Mouse (Mus musculus): ENCODE data around the gene Emc7. TPM values are rescaled to one million over a fixed set of nuclear protein-coding genes. Genes with fewer than 3 reads are reported as not detected.

The Emc7 gene
- polyA plus RNA-seq, 2 experiments, result 11.7 to 18.3 TPM

DNA sequence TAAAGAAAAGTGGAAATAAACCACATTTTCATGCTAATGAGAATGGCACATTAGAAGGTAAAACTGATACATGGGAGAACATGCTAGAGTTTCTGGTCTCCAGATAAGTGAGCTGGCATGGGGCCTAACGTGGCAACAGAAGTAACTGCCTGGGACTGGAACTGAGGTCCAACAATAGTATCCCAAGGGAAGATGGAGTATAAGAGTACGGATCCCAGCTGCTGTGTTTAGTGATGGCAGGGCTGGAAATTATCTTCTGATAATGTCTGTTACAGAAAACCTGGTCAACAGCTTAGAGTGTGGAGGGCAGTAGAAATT, 28.5 kb downstream of the Emc7 start:
- no peak overlapping the region for H3K27ac ChIP-seq (replicated peaks; ENCODE audit: low read depth, low read length)
- no peaks in the 10 kb centered on the region for H3K27me3 ChIP-seq (ENCODE audit: control insufficient read depth, insufficient read depth, low read length)
- ATAC-seq (ENCODE audit: low FRiP score, low read depth) (no peak), DNase-seq (ENCODE audit: low spot score) (no peak)
- no peak overlapping the region for H3K9ac ChIP-seq (ENCODE audit: low read depth, low read length, severe bottlenecking)
- no peak overlapping the region for H3K4me3 ChIP-seq (replicated peaks; ENCODE audit: low read length)
- TF ChIP-seq POLR2A (IDR thresholded peaks at IDR 0.05; ENCODE audit: borderline replicate concordance, extremely low read depth, insufficient read depth, insufficient read length), result no peak
- no peaks in the 10 kb centered on the region for H3K4me1 ChIP-seq (ENCODE audit: control insufficient read depth, insufficient read depth, low read length)
- 65% methylated on average over 2 of the region's 2 CpGs for WGBS
- no peaks in the 10 kb centered on the region for H3K36me3 ChIP-seq (ENCODE audit: control insufficient read depth, insufficient read depth, low read length)
- no peak overlapping the region for H3K4me2 ChIP-seq (replicated peaks; ENCODE audit: low read depth, low read length, severe bottlenecking)
- no peaks in the 10 kb centered on the region for H3K9me3 ChIP-seq (ENCODE audit: control insufficient read depth, low read length)

DNA sequence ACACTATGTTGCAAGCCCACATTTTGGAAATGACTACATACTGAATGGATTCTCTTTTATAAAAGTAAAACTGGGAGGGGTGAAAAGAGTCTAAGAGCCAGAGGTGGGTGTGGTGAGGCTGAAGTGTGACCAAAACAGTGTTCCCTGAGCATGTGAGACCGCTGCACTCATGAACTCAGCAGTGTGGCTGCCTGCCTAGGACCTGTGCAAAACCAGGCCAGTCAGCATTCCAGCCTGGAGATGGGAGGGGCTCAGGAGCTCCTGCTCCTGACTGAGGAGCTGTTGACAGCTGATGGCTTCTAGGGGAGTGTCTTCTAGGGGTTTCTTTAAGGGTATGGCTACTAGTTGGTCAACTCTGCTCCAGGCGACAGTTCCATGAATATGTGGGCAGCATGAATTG, 30.1 kb downstream of the Emc7 start:
- Histone ChIP-seq H3K9me3 (ENCODE audit: control insufficient read depth, low read length) (no peaks in the 10 kb centered on the region), H3K4me1 (ENCODE audit: control insufficient read depth, insufficient read depth, low read length) (no peaks in the 10 kb centered on the region), H3K36me3 (ENCODE audit: control insufficient read depth, insufficient read depth, low read length) (no peaks in the 10 kb centered on the region), H3K9ac (ENCODE audit: low read depth, low read length, severe bottlenecking) (no peak overlapping the region), H3K27ac (replicated peaks; ENCODE audit: low read depth, low read length) (no peak overlapping the region), H3K4me3 (replicated peaks; ENCODE audit: low read length) (no peak overlapping the region), H3K4me2 (replicated peaks; ENCODE audit: low read depth, low read length, severe bottlenecking) (no peak overlapping the region), H3K27me3 (ENCODE audit: control insufficient read depth, insufficient read depth, low read length) (no peaks in the 10 kb centered on the region)
- ATAC-seq (ENCODE audit: low FRiP score, low read depth), result no peak
- DNase-seq (ENCODE audit: low spot score), result no peak
- WGBS, result 69% methylated on average over 2 of the region's 2 CpGs
- no peak for TF ChIP-seq POLR2A (IDR thresholded peaks at IDR 0.05; ENCODE audit: borderline replicate concordance, extremely low read depth, insufficient read depth, insufficient read length)

DNA sequence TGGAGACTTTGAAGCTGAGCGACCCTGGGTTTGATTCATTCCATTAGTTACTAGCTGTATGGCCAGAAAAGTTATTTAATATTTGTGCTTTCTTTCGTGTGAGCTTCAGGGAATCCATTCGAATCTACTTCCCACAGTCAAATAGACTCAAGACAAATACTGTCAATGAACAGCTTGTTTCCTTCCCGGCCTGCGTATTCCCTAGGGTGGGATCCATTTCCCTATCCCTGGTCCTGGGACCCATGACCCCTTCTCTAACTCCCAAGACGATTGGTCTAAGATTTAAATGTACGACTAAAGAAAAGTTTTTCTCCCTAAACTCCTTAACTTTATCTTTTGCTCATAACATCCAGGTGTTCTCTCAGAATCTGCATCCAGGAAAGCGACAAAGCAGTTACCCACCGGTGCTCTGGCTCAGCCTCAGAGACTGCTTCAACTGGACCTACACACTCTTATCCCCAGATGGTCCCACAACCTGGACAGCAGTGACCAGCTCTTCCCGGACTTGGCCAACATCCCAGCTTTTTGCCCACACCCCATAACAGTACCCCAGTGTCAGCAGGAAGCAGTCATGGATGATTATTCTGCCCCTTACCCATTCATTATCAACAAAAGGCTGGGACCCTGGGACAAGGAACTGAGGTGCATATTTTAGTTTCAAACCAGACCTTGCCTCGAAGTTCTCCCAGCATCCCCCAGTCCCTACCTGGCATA, 35.8 kb downstream of the Emc7 start:
- 82% methylated on average over 11 of the region's 11 CpGs for WGBS
- DNase-seq (ENCODE audit: low spot score) (no peak), ATAC-seq (ENCODE audit: low FRiP score, low read depth) (no peak)
- no peak overlapping the region for H3K4me2 ChIP-seq (replicated peaks; ENCODE audit: low read depth, low read length, severe bottlenecking)
- no peak overlapping the region for H3K4me3 ChIP-seq (replicated peaks; ENCODE audit: low read length)
- peaks cover 10% of the 10 kb centered on the region; the same call in 1 of the 2 replicates for H3K4me1 ChIP-seq (ENCODE audit: control insufficient read depth, insufficient read depth, low read length)
- H3K36me3 ChIP-seq (ENCODE audit: control insufficient read depth, insufficient read depth, low read length), result no peaks in the 10 kb centered on the region
- no peaks in the 10 kb centered on the region for H3K27me3 ChIP-seq (ENCODE audit: control insufficient read depth, insufficient read depth, low read length)
- no peak overlapping the region for H3K27ac ChIP-seq (replicated peaks; ENCODE audit: low read depth, low read length)
- TF ChIP-seq POLR2A (IDR thresholded peaks at IDR 0.05; ENCODE audit: borderline replicate concordance, extremely low read depth, insufficient read depth, insufficient read length), result no peak
- no peaks in the 10 kb centered on the region for H3K9me3 ChIP-seq (ENCODE audit: control insufficient read depth, low read length)
- H3K9ac ChIP-seq (ENCODE audit: low read depth, low read length, severe bottlenecking), result no peak overlapping the region

DNA sequence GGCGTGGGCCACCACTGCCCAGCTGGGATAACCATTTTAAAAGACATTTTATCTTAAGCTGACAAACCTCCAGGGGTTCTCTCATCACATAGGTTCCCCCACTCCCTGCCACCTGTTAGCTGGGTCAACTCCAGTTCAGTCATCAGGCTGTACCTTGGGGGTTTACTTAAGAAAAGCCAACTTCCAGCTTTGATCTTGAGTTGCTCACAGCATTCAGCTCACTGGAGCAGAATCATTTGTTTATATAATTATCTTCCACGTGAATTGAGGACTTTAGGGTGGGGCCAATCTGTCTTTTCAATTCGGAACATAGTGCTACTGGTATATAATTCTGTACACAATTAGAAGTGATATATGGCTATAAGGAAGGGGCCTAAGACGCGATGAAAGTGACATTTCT, 36.8 kb downstream of the Emc7 start:
- no peaks in the 10 kb centered on the region for H3K27me3 ChIP-seq (ENCODE audit: control insufficient read depth, insufficient read depth, low read length)
- no peak for ATAC-seq (ENCODE audit: low FRiP score, low read depth)
- H3K27ac ChIP-seq (replicated peaks; ENCODE audit: low read depth, low read length), result no peak overlapping the region
- no peak for TF ChIP-seq POLR2A (IDR thresholded peaks at IDR 0.05; ENCODE audit: borderline replicate concordance, extremely low read depth, insufficient read depth, insufficient read length)
- H3K9ac ChIP-seq (ENCODE audit: low read depth, low read length, severe bottlenecking), result no peak overlapping the region
- H3K4me1 ChIP-seq (ENCODE audit: control insufficient read depth, insufficient read depth, low read length), result peaks cover 10% of the 10 kb centered on the region; the same call in 1 of the 2 replicates
- H3K9me3 ChIP-seq (ENCODE audit: control insufficient read depth, low read length), result no peaks in the 10 kb centered on the region
- H3K4me3 ChIP-seq (replicated peaks; ENCODE audit: low read length), result no peak overlapping the region
- no peak for DNase-seq (ENCODE audit: low spot score)
- peak overlapping the region; percentile 49 for H3K4me2 ChIP-seq (replicated peaks; ENCODE audit: low read depth, low read length, severe bottlenecking)
- no peaks in the 10 kb centered on the region for H3K36me3 ChIP-seq (ENCODE audit: control insufficient read depth, insufficient read depth, low read length)
- 71% methylated on average over 5 of the region's 5 CpGs for WGBS

DNA sequence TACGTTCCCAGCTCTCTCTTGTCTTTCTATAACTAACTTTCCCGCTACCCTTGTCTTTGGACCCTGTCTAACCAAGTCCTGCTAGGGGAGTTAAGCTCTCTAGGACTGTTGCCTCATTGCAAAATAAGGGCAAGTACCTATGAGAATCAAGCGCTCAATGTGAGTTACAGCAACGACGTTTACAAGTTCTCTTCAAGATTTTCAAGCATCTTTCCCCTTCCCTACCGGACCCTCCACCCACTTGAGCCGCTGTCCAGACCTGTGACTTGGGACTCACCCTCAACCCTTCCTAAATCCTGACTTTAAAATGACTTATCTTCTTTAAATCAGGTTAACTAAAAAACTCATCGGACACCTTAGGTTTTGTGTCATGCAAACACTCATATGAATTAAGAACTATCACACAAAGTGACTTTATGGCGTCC, 37.6 kb downstream of the Emc7 start:
- peak; percentile 1; the same call in 1 of the 2 replicates for ATAC-seq (ENCODE audit: low FRiP score, low read depth)
- peak overlapping the region; percentile 100 for H3K9ac ChIP-seq (ENCODE audit: low read depth, low read length, severe bottlenecking)
- peak; percentile 31 for DNase-seq (ENCODE audit: low spot score)
- no peaks in the 10 kb centered on the region for H3K27me3 ChIP-seq (ENCODE audit: control insufficient read depth, insufficient read depth, low read length)
- peak overlapping the region; percentile 100 for H3K27ac ChIP-seq (replicated peaks; ENCODE audit: low read depth, low read length)
- peaks cover 10% of the 10 kb centered on the region; the same call in 1 of the 2 replicates for H3K4me1 ChIP-seq (ENCODE audit: control insufficient read depth, insufficient read depth, low read length)
- TF ChIP-seq POLR2A (IDR thresholded peaks at IDR 0.05; ENCODE audit: borderline replicate concordance, extremely low read depth, insufficient read depth, insufficient read length), result no peak
- WGBS, result 4% methylated on average over 9 of the region's 9 CpGs
- peak overlapping the region; percentile 49 for H3K4me2 ChIP-seq (replicated peaks; ENCODE audit: low read depth, low read length, severe bottlenecking)
- H3K36me3 ChIP-seq (ENCODE audit: control insufficient read depth, insufficient read depth, low read length), result no peaks in the 10 kb centered on the region
- peak overlapping the region; percentile 77 for H3K4me3 ChIP-seq (replicated peaks; ENCODE audit: low read length)
- no peaks in the 10 kb centered on the region for H3K9me3 ChIP-seq (ENCODE audit: control insufficient read depth, low read length)
